Mouse (Mus musculus): ENCODE results near the gene Gm6370.
"Not testable (repeated sequence)": the region's sequence is repeated elsewhere in the genome, so short reads cannot be mapped to it uniquely, and the experiment has no call there.

Gene Gm6370

GRCm38 (mm10) chr5:146491063-146491462 is at the start of gene Gm6370:
Gene Gm6370 (plus strand): TSS chr5:146491363.
- DNase-seq (ENCODE audit: low read depth, low spot score) = not testable (repeated sequence)

GRCm38 (mm10) chr5:146442767-146443166 is 48.4 kb upstream of the Gm6370 start:
- no peak for DNase-seq (ENCODE audit: low read depth, low spot score)

- DNase-seq (ENCODE audit: low read depth, low spot score) = no peak
Observed at GRCm38 (mm10) chr5:146446633-146447032, 44.5 kb upstream of the Gm6370 start.

- DNase-seq (ENCODE audit: low read depth, low spot score) = no peak
Observed at GRCm38 (mm10) chr5:146451592-146452254, 39.4 kb upstream of the Gm6370 start.

GRCm38 (mm10) chr5:146453556-146453955 is 37.6 kb upstream of the Gm6370 start:
- peak; percentile 73 for DNase-seq (ENCODE audit: low read depth, low spot score)

- DNase-seq (ENCODE audit: low read depth, low spot score) = no peak
Observed at GRCm38 (mm10) chr5:146461612-146462011, 29.6 kb upstream of the Gm6370 start.

GRCm38 (mm10) chr5:146466663-146467062 is 24.5 kb upstream of the Gm6370 start:
- no peak for DNase-seq (ENCODE audit: low read depth, low spot score)

- DNase-seq (ENCODE audit: low read depth, low spot score) = no peak
Observed at GRCm38 (mm10) chr5:146468311-146468710, 22.9 kb upstream of the Gm6370 start.

- no peak for DNase-seq (ENCODE audit: low read depth, low spot score)
Observed at GRCm38 (mm10) chr5:146470821-146471220, 20.3 kb upstream of the Gm6370 start.

- DNase-seq (ENCODE audit: low read depth, low spot score) = no peak
Observed at GRCm38 (mm10) chr5:146471311-146471710, 19.9 kb upstream of the Gm6370 start.

- no peak for DNase-seq (ENCODE audit: low read depth, low spot score)
Observed at GRCm38 (mm10) chr5:146471821-146472220, 19.3 kb upstream of the Gm6370 start.

GRCm38 (mm10) chr5:146479564-146479963 is 11.6 kb upstream of the Gm6370 start:
- DNase-seq (ENCODE audit: low read depth, low spot score) = not testable (repeated sequence)

GRCm38 (mm10) chr5:146481665-146482064 is 9.5 kb upstream of the Gm6370 start, which contains the start of gene Gm6408:
Gene Gm6408 (plus strand): TSS chr5:146481965.
- DNase-seq (ENCODE audit: low read depth, low spot score) = not testable (repeated sequence)

GRCm38 (mm10) chr5:146488959-146489358 is 2.2 kb upstream of the Gm6370 start:
- DNase-seq (ENCODE audit: low read depth, low spot score) = peak; percentile 31

GRCm38 (mm10) chr5:146502099-146502498 is 10.9 kb downstream of the Gm6370 start, which contains the start of gene 4930449I24Rik:
Gene 4930449I24Rik (plus strand): TSS chr5:146502399.
- DNase-seq (ENCODE audit: low read depth, low spot score) = not testable (repeated sequence)

GRCm38 (mm10) chr5:146513823-146514222 is 22.7 kb downstream of the Gm6370 start, which contains the start of gene Gm3402:
Gene Gm3402 (plus strand): TSS chr5:146514123.
- DNase-seq (ENCODE audit: low read depth, low spot score) = not testable (repeated sequence)

- not testable (repeated sequence) for DNase-seq (ENCODE audit: low read depth, low spot score)
Observed at GRCm38 (mm10) chr5:146525501-146525900, 34.3 kb downstream of the Gm6370 start, which contains the start of gene Gm3404. Gene Gm3404 (plus strand): TSS chr5:146525801.

GRCm38 (mm10) chr5:146537347-146537746 is 46.2 kb downstream of the Gm6370 start, which contains the start of gene Gm3409:
Gene Gm3409 (plus strand): TSS chr5:146537647.
- DNase-seq (ENCODE audit: low read depth, low spot score) = not testable (repeated sequence)

Measured in brain, adult 2 months (tissue).